Mouse (Mus musculus): ENCODE data around the gene Olfr1474. TPM values are rescaled to one million over a fixed set of nuclear protein-coding genes. Genes with fewer than 3 reads are reported as not detected.

Olfr1474 gene
- not detected for total RNA-seq (2023)

DNA sequence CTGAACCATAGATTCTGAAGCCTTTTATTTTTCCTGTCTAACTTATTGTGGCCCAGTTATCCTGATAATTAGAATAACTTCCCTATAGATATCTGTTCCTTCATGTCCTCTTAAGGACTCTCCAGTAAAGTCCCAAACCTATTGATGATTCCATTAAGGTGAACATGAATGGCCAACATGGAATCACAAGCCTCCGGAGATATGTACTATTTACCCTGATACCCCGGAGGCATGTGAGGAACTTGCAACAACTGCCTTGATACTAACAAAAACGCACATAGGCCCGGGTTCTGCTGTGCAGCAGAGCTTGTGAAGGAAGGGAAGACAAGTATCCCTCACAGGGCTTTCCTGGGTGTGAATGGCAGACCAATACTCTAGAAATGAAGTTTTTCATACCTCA lies at the start of gene Olfr1474:
Gene Olfr1474, plus strand, starts transcription at position 301 of the 400 bp plus-strand sequence.

GRCm38 (mm10) chr19:13443109-13443508 lies 26.3 kb upstream of the Olfr1474 start, which contains the start of gene Olfr1471:
Olfr1471 (plus strand) TSS chr19:13443409.

GRCm38 (mm10) chr19:13455986-13456385 lies 13.4 kb upstream of the Olfr1474 start, which contains the start of gene Olfr1472:
Olfr1472 (minus strand) TSS chr19:13456086.

GRCm38 (mm10) chr19:13480096-13480495 lies 10.7 kb downstream of the Olfr1474 start, which contains the start of gene Olfr1475:
Olfr1475 (minus strand) TSS chr19:13480196.

DNA sequence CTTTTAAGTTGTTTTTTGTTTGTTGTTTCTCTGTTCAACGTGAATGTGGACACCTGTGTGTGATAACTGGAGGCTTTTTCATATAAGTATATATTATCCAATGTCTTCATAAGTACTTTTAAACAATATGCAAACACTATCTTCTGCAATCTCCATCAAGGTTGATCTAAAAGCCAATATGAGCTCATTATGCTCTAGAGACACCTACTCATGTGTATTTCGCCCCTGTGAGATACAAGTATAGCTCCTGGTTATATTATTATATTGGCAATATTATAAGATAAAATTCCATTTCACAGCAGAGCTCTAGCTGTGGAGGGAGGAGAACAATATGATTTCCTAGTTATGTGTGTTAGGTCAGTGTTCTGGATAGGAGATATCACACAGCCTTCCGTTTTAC lies 30.9 kb downstream of the Olfr1474 start, which contains the start of gene Olfr1477:
Gene Olfr1477, plus strand, starts transcription at position 301 of the 400 bp plus-strand sequence.

Other genes starting within 250 kb of the Olfr1474 start
- not detected for gene Olfr1463, start 238.2 kb upstream of the Olfr1474 start, total RNA-seq (2023)
- not detected for gene Olfr1465, start 154.0 kb upstream of the Olfr1474 start, total RNA-seq (2023)
- gene Olfr1466, start 130.7 kb upstream of the Olfr1474 start, total RNA-seq (2023) = not detected
- not detected for gene Olfr1467, start 107.3 kb upstream of the Olfr1474 start, total RNA-seq (2023)
- not detected for gene Olfr1469, start 61.7 kb upstream of the Olfr1474 start, total RNA-seq (2023)
- not detected for gene Olfr1471, start 26.2 kb upstream of the Olfr1474 start, total RNA-seq (2023)
- gene Olfr1472, start 13.5 kb upstream of the Olfr1474 start, total RNA-seq (2023) = not detected
- gene Olfr1475, start 10.6 kb downstream of the Olfr1474 start, total RNA-seq (2023) = not detected
- not detected for gene Olfr1477, start 31.0 kb downstream of the Olfr1474 start, total RNA-seq (2023)
- gene Olfr1480, start 58.3 kb downstream of the Olfr1474 start, total RNA-seq (2023) = not detected
- gene Olfr1484, start 113.9 kb downstream of the Olfr1474 start, total RNA-seq (2023) = not detected
- not detected for gene Olfr1487, start 147.8 kb downstream of the Olfr1474 start, total RNA-seq (2023)
- gene Olfr1489, start 162.1 kb downstream of the Olfr1474 start, total RNA-seq (2023) = not detected
- not detected for gene Olfr1490, start 181.5 kb downstream of the Olfr1474 start, total RNA-seq (2023)
- not detected for gene Olfr1491, start 227.7 kb downstream of the Olfr1474 start, total RNA-seq (2023)